Mouse (Mus musculus): Measurements from ENCODE around the gene Wnt10a. TPM values are rescaled to one million over a fixed set of nuclear protein-coding genes. Genes with fewer than 3 reads are reported as not detected.

Wnt10a gene
- total RNA-seq, 2 experiments from 2014 or later = 2.7 to 3.4 TPM

Other genes with a start within 250 kb of the Wnt10a start
- 10 to 100 TPM; 13.6 to 14.7 TPM for gene Plcd4, start 248.6 kb upstream of the Wnt10a start, total RNA-seq (2021)
- 10 to 100 TPM; 21.1 to 23.7 TPM for gene Usp37, start 247.2 kb upstream of the Wnt10a start, total RNA-seq (2021)
- 10 to 100 TPM; 24.2 to 29.0 TPM for gene Zfp142, start 203.3 kb upstream of the Wnt10a start, total RNA-seq (2021)
- 10 to 100 TPM; 24.3 to 25.5 TPM for gene Bcs1l, start 203.2 kb upstream of the Wnt10a start, total RNA-seq (2021)
- 10 to 100 TPM; 54.2 to 61.8 TPM for gene Rnf25, start 190.1 kb upstream of the Wnt10a start, total RNA-seq (2021)
- 1 to 10 TPM; 6.3 to 6.9 TPM for gene Stk36, start 190.1 kb upstream of the Wnt10a start, total RNA-seq (2021)
- 10 to 100 TPM; 21.2 to 24.9 TPM for gene Ttll4, start 129.8 kb upstream of the Wnt10a start, total RNA-seq (2021)
- 1 to 10 TPM; 1.5 to 2.8 TPM for gene Cyp27a1, start 77.9 kb upstream of the Wnt10a start, total RNA-seq (2021)
- not detected for gene Prkag3, start 42.3 kb upstream of the Wnt10a start, total RNA-seq (2021)
- gene Wnt6, start 19.6 kb upstream of the Wnt10a start, total RNA-seq (2021) = 1 to 10 TPM; 2.0 to 2.8 TPM
- gene Cdk5r2, start 63.4 kb downstream of the Wnt10a start, total RNA-seq (2021) = 100 to 1,000 TPM; 566 to 585 TPM
- not detected for gene Fev, start 93.9 kb downstream of the Wnt10a start, total RNA-seq (2021)
- gene Cryba2, start 101.6 kb downstream of the Wnt10a start, total RNA-seq (2021) = under 1 TPM in 1 of 2 experiments, not detected in 1; 0.51 TPM
- 1 to 10 TPM; 1.9 TPM for gene Cfap65, start 144.1 kb downstream of the Wnt10a start, total RNA-seq (2021)
- under 1 TPM; 0.30 to 0.33 TPM for gene Ihh, start 160.2 kb downstream of the Wnt10a start, total RNA-seq (2021)